Mouse (Mus musculus): Measurements from ENCODE around the gene Mapre3.

- TF ChIP-seq ZNF384 (IDR thresholded peaks at IDR 0.05; ENCODE audit: low read depth, low read length) (no peak), MAFK (IDR thresholded peaks at IDR 0.05; ENCODE audit: insufficient read depth, low read depth, low read length) (no peak), ZC3H11A (IDR thresholded peaks at IDR 0.05; ENCODE audit: borderline replicate concordance, low read depth, low read length) (no peak)
Observed at GRCm38 (mm10) chr5:30907413-30908059, 93.1 kb downstream of the Mapre3 start, which contains the start of gene Ost4.

Measured in ES-E14 (cell line).